Mouse (Mus musculus): ENCODE measurements around the gene Rbm34.

- no peak for TF ChIP-seq CTCF (IDR thresholded peaks at IDR 0.05; ENCODE audit: low read depth, low read length)
- no peak for TF ChIP-seq EP300 (IDR thresholded peaks at IDR 0.05; ENCODE audit: insufficient read depth, low read depth, low read length)
Measured at GRCm38 (mm10) chr8:126944781-126945691, 25.8 kb downstream of the Rbm34 start.

All from ES-Bruce4 (cell line).